In genomic region chr3:96566661-96567450, GRCm38 (mm10) we compare ENCODE assay signal across 15 mouse cellular contexts. TPM values are rescaled to one million over a fixed set of nuclear protein-coding genes. Genes with fewer than 3 reads are reported as not detected.
DNase-seq lines count a peak whose midpoint lies in the region; ATAC-seq and TF ChIP-seq lines count a peak whose summit lies in the region.
"Had no signal": no experiment of that assay in that cellular context is flagged by ENCODE, and none has a peak within 500 bp of the region (broad histone marks: within the 10 kb centered on the region; RNA-seq: fewer than 3 reads in every experiment).

No protein-coding gene starts in this region.

- H3K36me3 ChIP-seq in liver, postnatal 0 days (replicated peaks; ENCODE audit: insufficient read depth, low read length), result no peaks in the 10 kb centered on the region
- H3K36me3 ChIP-seq in small intestine, adult 2 months (ENCODE audit: control insufficient read depth, insufficient read depth, low read length), result peaks cover 2% of the 10 kb centered on the region; the same call in 1 of the 2 replicates
- H3K36me3 ChIP-seq in forebrain, embryonic 12.5 days (replicated peaks), result no peaks in the 10 kb centered on the region
- H3K36me3 ChIP-seq: neural tube, embryonic 15.5 days had no signal

- peaks cover 60% of the 10 kb centered on the region for H3K4me1 ChIP-seq in liver, postnatal 0 days (ENCODE audit: insufficient read depth)
- H3K4me1 ChIP-seq in small intestine, adult 2 months (ENCODE audit: control insufficient read depth, insufficient read depth, insufficient read length, low read length), result peaks cover 30% of the 10 kb centered on the region
- H3K4me1 ChIP-seq in forebrain, embryonic 12.5 days, result no peaks in the 10 kb centered on the region

- TF ChIP-seq CTCF in gastrocnemius, adult 2 months (IDR thresholded peaks at IDR 0.05), result no peak
- TF ChIP-seq CTCF in liver, postnatal 0 days (IDR thresholded peaks at IDR 0.05; ENCODE audit: low read depth), result no peak
- no peak for TF ChIP-seq CTCF in small intestine, adult 2 months (IDR thresholded peaks at IDR 0.05; ENCODE audit: extremely low read depth, insufficient read length, insufficient replicate concordance, low read depth, low read length)

- H3K27ac ChIP-seq in gastrocnemius, adult 2 months, result peak overlapping the region; percentile 61
- H3K27ac ChIP-seq in liver, postnatal 0 days (ENCODE audit: low read depth), result peak overlapping the region; percentile 60; the same call in 1 of the 2 replicates
- peak overlapping the region; percentile 36; the same call in 1 of the 2 replicates for H3K27ac ChIP-seq in small intestine, adult 2 months (ENCODE audit: insufficient read depth, low read depth, low read length)
- H3K27ac ChIP-seq in forebrain, embryonic 12.5 days, result no peak overlapping the region
- H3K27ac ChIP-seq: left cerebral cortex, adult 2 months; neural tube, embryonic 15.5 days had no signal

- H3K9me3 ChIP-seq in liver, postnatal 0 days (ENCODE audit: low read length), result no peaks in the 10 kb centered on the region
- no peaks in the 10 kb centered on the region for H3K9me3 ChIP-seq in forebrain, embryonic 12.5 days
- H3K9me3 ChIP-seq: neural tube, embryonic 15.5 days had no signal

- intact Hi-C loops in gastrocnemius, adult 2 months (cut with DNase I), result no loop called here
- intact Hi-C loops in gastrocnemius, postnatal 14 days (cut with DNase I; ENCODE audit: low total_unique reads), result no loop called here

- no peak for ATAC-seq in liver, postnatal 0 days
- no peak for ATAC-seq in forebrain, embryonic 12.5 days (ENCODE audit: low FRiP score)

- no peak overlapping the region for H3K4me3 ChIP-seq in gastrocnemius, adult 2 months
- no peak overlapping the region for H3K4me3 ChIP-seq in liver, postnatal 0 days (ENCODE audit: low read depth, low read length)
- H3K4me3 ChIP-seq in small intestine, adult 2 months (ENCODE audit: low read depth, low read length), result no peak overlapping the region
- H3K4me3 ChIP-seq in forebrain, embryonic 12.5 days (replicated peaks), result no peak overlapping the region
- H3K4me3 ChIP-seq: left cerebral cortex, adult 2 months; neural tube, embryonic 15.5 days had no signal

- H3K9ac ChIP-seq in liver, postnatal 0 days (replicated peaks), result no peak overlapping the region
- no peak overlapping the region for H3K9ac ChIP-seq in forebrain, embryonic 12.5 days
- H3K9ac ChIP-seq: neural tube, embryonic 15.5 days had no signal

- TF ChIP-seq POLR2A in small intestine, adult 2 months (IDR thresholded peaks at IDR 0.05; ENCODE audit: low read depth, low read length), result no peak

- 63% methylated on average over 8 of the region's 8 CpGs for WGBS in liver, postnatal 0 days (ENCODE audit: insufficient replicate concordance)
- 25% methylated on average over 8 of the region's 8 CpGs for WGBS in small intestine, adult 2 months
- 91% methylated on average over 8 of the region's 8 CpGs for WGBS in forebrain, embryonic 12.5 days

- no peak overlapping the region for H3K4me2 ChIP-seq in liver, postnatal 0 days (ENCODE audit: low read depth, low read length)
- no peak overlapping the region for H3K4me2 ChIP-seq in forebrain, embryonic 12.5 days
- H3K4me2 ChIP-seq: neural tube, embryonic 15.5 days had no signal

- no peak for DNase-seq in gastrocnemius, adult 2 months
- no peak for DNase-seq in gastrocnemius, postnatal 14 days
- DNase-seq in liver, postnatal 0 days, result no peak
- DNase-seq in liver, result no peak
- peak; percentile 57 for DNase-seq in induced T-regulatory cell, adult 2 months (ENCODE audit: low read depth)
- DNase-seq in testis, postnatal 14 days (ENCODE audit: low spot score), result no peak
- DNase-seq: midbrain, embryonic 14.5 days; right cerebral cortex, postnatal 14 days; thymus, adult 18-20 months had no signal

- no peaks in the 10 kb centered on the region for H3K27me3 ChIP-seq in liver, postnatal 0 days (ENCODE audit: insufficient read depth, low read length)
- H3K27me3 ChIP-seq in small intestine, adult 2 months (ENCODE audit: control insufficient read depth, insufficient read depth, low read length), result no peaks in the 10 kb centered on the region
- H3K27me3 ChIP-seq in forebrain, embryonic 12.5 days, result no peaks in the 10 kb centered on the region; the same call in 1 of the 2 replicates
- H3K27me3 ChIP-seq: neural tube, embryonic 15.5 days had no signal

- TF ChIP-seq EP300 in liver, postnatal 0 days (IDR thresholded peaks at IDR 0.05; ENCODE audit: low read depth), result no peak

RNA-seq across cellular contexts. Expression of gene Txnip, which starts 9.1 kb away (rescaled TPM):
- total RNA-seq in gastrocnemius, adult 2 months (2021), result 100 to 1,000 TPM; 541 to 557 TPM
- 100 to 1,000 TPM; 288 to 458 TPM for total RNA-seq in gastrocnemius, postnatal 14 days (2021)
- 65.3 and 72.4 TPM in 2 replicates for polyA plus RNA-seq in liver, postnatal 0 days (2015; fragmentation: Nextera tagmentation; extraction: Ambion mirVana)
- polyA plus RNA-seq in small intestine, adult 2 months (2012; rRNA removed), result 167 and 384 TPM in 2 replicates
- 40.4 and 40.8 TPM in 2 replicates for polyA plus RNA-seq in forebrain, embryonic 12.5 days (2016; fragmentation: Nextera tagmentation; extraction: Ambion mirVana)

RNA-seq across cellular contexts. Expression of gene Gm16253, which starts 9.9 kb away (rescaled TPM):
- 1 to 10 TPM in 1 of 2 experiments, not detected in 1; 1.1 TPM for total RNA-seq in gastrocnemius, adult 2 months (2021)
- total RNA-seq in gastrocnemius, postnatal 14 days (2021), result 1 to 10 TPM; 1.2 to 1.5 TPM
- not detected in 2 replicates for polyA plus RNA-seq in liver, postnatal 0 days (2015; fragmentation: Nextera tagmentation; extraction: Ambion mirVana)
- not detected in 2 replicates for polyA plus RNA-seq in small intestine, adult 2 months (2012; rRNA removed)
- polyA plus RNA-seq in forebrain, embryonic 12.5 days (2016; fragmentation: Nextera tagmentation; extraction: Ambion mirVana), result 1.3 and 1.7 TPM in 2 replicates
- total RNA-seq: adrenal gland, adult 18-20 months; common myeloid progenitor, adult 5-6 weeks; left cerebral cortex, adult 2 months had no signal

RNA-seq across cellular contexts. Expression of gene Polr3gl, which starts 27.1 kb away (rescaled TPM):
- 10 to 100 TPM; 44.5 to 48.3 TPM for total RNA-seq in gastrocnemius, adult 2 months (2021)
- 10 to 100 TPM; 30.3 to 34.0 TPM for total RNA-seq in gastrocnemius, postnatal 14 days (2021)
- 12.9 and 14.7 TPM in 2 replicates for polyA plus RNA-seq in liver, postnatal 0 days (2015; fragmentation: Nextera tagmentation; extraction: Ambion mirVana)
- polyA plus RNA-seq in small intestine, adult 2 months (2012; rRNA removed), result 3.4 and 7.9 TPM in 2 replicates
- polyA plus RNA-seq in forebrain, embryonic 12.5 days (2016; fragmentation: Nextera tagmentation; extraction: Ambion mirVana), result 40.1 and 40.7 TPM in 2 replicates

RNA-seq across cellular contexts. Expression of gene Ankrd34a, which starts 29.6 kb away (rescaled TPM):
- under 1 TPM; 0.41 to 0.92 TPM for total RNA-seq in gastrocnemius, adult 2 months (2021)
- total RNA-seq in gastrocnemius, postnatal 14 days (2021), result 1 to 10 TPM in 1 of 2 experiments, under 1 TPM in 1; 0.66 to 1.9 TPM
- polyA plus RNA-seq in liver, postnatal 0 days (2015; fragmentation: Nextera tagmentation; extraction: Ambion mirVana), result not detected in 2 replicates
- polyA plus RNA-seq in small intestine, adult 2 months (2012; rRNA removed), result 0.44 and 0.63 TPM in 2 replicates
- polyA plus RNA-seq in forebrain, embryonic 12.5 days (2016; fragmentation: Nextera tagmentation; extraction: Ambion mirVana), result 4.0 and 4.4 TPM in 2 replicates
- total RNA-seq: common myeloid progenitor, adult 5-6 weeks had no signal

RNA-seq across cellular contexts. Expression of gene Lix1l, which starts 34.1 kb away (rescaled TPM):
- 1 to 10 TPM; 4.9 to 8.4 TPM for total RNA-seq in gastrocnemius, adult 2 months (2021)
- total RNA-seq in gastrocnemius, postnatal 14 days (2021), result 10 to 100 TPM; 13.6 to 16.4 TPM
- 0.45 and 0.54 TPM in 2 replicates for polyA plus RNA-seq in liver, postnatal 0 days (2015; fragmentation: Nextera tagmentation; extraction: Ambion mirVana)
- polyA plus RNA-seq in small intestine, adult 2 months (2012; rRNA removed), result 2.9 and 7.6 TPM in 2 replicates
- polyA plus RNA-seq in forebrain, embryonic 12.5 days (2016; fragmentation: Nextera tagmentation; extraction: Ambion mirVana), result 5.8 and 6.2 TPM in 2 replicates
